Mouse (Mus musculus) forebrain, embryonic 15.5 days (tissue): Measurements from ENCODE around the gene Zfp335. TPM values are rescaled to one million over a fixed set of nuclear protein-coding genes. Genes with fewer than 3 reads are reported as not detected.
"Not testable (repeated sequence)": the region's sequence is repeated elsewhere in the genome, so short reads cannot be mapped to it uniquely, and the experiment has no call there.

Source experiments
- ATAC-seq: fragments of 200-750 bp; cut with Nextera tagmentation; replicated peaks from 2 replicates; pipeline ENCODE4 v1.8.0; 2017; ENCODE audit warnings: mild to moderate bottlenecking, moderate TSS enrichment, moderate library complexity
- H3K27ac ChIP-seq: fragments of 300-500 bp; sonication (generic); replicated peaks from 2 replicates; pipeline ENCODE4 v1.5.1; 2015; ENCODE audit warnings: mild to moderate bottlenecking, inconsistent platforms
- H3K27me3 ChIP-seq: fragments of 300-500 bp; sonication (generic); 2 replicates; pipeline ENCODE4 v1.6.1; 2015; ENCODE audit warnings: inconsistent platforms
- H3K36me3 ChIP-seq: fragments of 300-500 bp; sonication (generic); 2 replicates; pipeline ENCODE4 v1.6.1; 2015; ENCODE audit warnings: mild to moderate bottlenecking, inconsistent platforms
- H3K4me1 ChIP-seq: fragments of 300-500 bp; sonication (generic); 2 replicates; pipeline ENCODE4 v1.6.1; 2015; ENCODE audit warnings: inconsistent platforms
- H3K4me2 ChIP-seq: fragments of 300-500 bp; sonication (generic); replicated peaks from 2 replicates; pipeline ENCODE4 v1.6.1; 2015; ENCODE audit warnings: mild to moderate bottlenecking, inconsistent platforms
- H3K4me3 ChIP-seq: fragments of 300-500 bp; sonication (generic); 2 replicates; pipeline ENCODE4 v1.5.1; 2015; ENCODE audit warnings: mild to moderate bottlenecking, inconsistent platforms
- H3K9ac ChIP-seq: fragments of 300-500 bp; sonication (generic); replicated peaks from 2 replicates; pipeline ENCODE4 v1.6.1; 2015; ENCODE audit warnings: mild to moderate bottlenecking, inconsistent platforms
- H3K9me3 ChIP-seq: fragments of 300-500 bp; sonication (generic); 2 replicates; pipeline ENCODE4 v1.6.1; 2016; ENCODE audit warnings: inconsistent platforms
- WGBS: fragments of 180-500 bp; shearing (Covaris S2); methylation state at CpG from one replicate; pipeline ENCODE4 v1.1.7; 2015; ENCODE audit warnings: mixed read lengths; 5-methylcytosine and 5-hydroxymethylcytosine counted together
- polyA plus RNA-seq: library from polyadenylated mRNA; unstranded; fragments of >200 nt; fragmentation: Nextera tagmentation; extraction: Ambion mirVana; gene quantifications from 2 replicates; pipeline ENCODE4 v1.2.1, GENCODE M21; 2015

Gene Zfp335
- polyA plus RNA-seq, 1 experiment from 2014 or later: 15.7 TPM

DNA sequence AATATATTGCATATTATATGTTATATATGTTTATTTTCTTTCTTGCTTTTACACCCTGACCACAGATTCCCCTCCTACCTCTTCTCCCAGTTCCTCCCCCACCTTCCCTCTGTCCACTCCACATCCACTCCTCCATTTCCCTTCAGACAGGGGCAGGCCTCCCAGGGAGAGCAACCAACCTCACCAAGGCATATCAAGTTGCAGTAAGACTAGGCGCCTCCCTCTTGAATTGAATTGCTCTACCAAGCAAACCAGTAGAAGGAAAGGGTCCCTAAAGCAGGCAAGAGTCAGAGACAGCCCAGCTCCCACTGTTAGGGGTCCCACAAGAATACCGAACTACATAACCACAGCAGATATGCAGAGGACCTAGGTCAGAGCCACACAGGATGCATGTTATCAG is 52.4 kb downstream of the Zfp335 start:
- Histone ChIP-seq H3K36me3 (no peaks in the 10 kb centered on the region), H3K4me2 (no peak overlapping the region), H3K27me3 (peaks cover 37% of the 10 kb centered on the region), H3K9me3 (no peaks in the 10 kb centered on the region), H3K4me3 (no peak overlapping the region), H3K27ac (no peak overlapping the region), H3K9ac (no peak overlapping the region), H3K4me1 (peaks cover 31% of the 10 kb centered on the region)
- WGBS: 72% methylated on average over 2 of the region's 2 CpGs
- ATAC-seq: no peak

DNA sequence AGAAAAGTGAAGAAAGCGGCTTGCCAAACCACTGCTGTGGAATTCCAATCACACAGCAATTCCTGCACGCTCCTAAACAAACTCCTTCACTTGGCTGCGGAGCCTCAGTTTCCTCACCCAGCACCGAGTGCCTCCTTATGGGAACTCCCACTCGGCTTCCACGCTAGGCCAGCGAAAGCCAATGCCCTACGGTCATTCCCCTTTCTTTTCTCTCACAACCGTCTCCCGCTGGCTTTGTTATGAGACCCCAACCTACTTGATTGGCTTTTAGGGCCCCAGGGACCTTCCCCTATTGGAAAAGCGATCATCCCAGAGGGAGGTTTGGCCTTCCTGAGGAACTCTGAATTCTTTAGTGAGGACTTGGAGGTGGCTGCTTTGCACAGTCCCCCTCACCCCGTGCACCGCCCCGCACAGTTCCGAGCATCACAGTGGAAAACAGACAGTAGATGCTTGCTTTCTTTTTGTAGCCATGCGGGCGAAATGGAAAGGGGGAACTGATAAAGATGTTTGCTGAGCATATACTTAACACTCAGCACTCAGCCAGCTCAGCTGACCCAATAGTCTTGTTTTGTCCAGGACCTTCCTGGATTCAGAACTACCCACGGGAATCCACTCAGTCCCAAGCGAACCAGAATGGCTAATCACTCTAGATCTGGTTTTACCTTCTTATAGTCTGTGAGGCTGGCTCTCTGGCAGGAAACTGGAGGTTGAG is 53.6 kb downstream of the Zfp335 start:
- Histone ChIP-seq H3K4me3 (peak overlapping the region; percentile 44), H3K27me3 (peaks cover 37% of the 10 kb centered on the region), H3K4me2 (peak overlapping the region; percentile 90), H3K4me1 (peaks cover 31% of the 10 kb centered on the region), H3K36me3 (no peaks in the 10 kb centered on the region), H3K27ac (no peak overlapping the region), H3K9ac (no peak overlapping the region), H3K9me3 (no peaks in the 10 kb centered on the region)
- ATAC-seq: no peak
- 3% methylated on average over 19 of the region's 19 CpGs for WGBS

DNA sequence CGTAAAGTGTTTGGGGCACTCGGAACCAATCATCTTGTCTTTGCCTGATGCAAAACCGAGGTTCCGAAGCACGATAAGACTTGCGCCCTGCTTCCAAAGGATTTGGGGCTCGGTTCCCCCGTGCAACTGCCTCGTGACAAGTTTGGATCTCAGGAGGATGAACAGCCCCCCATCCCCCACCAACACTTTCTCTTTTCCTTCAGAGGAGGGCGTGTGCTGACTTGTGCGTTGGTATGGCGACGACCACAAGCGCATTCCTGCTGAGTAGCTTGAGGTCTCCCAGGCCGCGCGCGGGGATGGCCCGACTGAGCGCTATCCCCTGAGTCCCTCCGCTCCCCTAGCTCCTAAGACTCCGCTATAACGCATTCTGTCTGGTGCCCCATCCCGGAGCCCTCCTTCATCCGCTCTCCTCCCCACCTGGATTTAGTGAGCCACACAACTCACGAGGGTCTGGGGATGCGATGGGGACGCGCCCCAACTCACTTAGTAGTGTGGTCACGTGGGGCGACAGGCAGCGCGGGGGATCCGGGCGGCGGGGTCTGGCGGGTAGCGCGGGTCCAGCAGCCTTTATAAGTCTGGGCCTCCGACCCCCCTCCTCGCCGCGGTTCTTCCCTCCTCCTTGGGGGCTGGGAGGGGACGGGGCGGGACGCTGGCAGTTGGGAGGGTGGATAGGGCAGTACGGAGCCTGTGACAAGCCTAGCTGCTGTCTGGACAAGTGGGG is 54.3 kb downstream of the Zfp335 start, which contains the start of gene Pltp:
Gene Pltp, minus strand, starts transcription at position 611 of the 721 bp plus-strand sequence.
- ATAC-seq: peak; percentile 57
- under 1% methylated on average over 45 of the region's 47 CpGs for WGBS
- peak within 1 kb of the TSS; percentile 44 for H3K4me3 ChIP-seq
- no peaks in the 10 kb centered on the region for H3K9me3 ChIP-seq
- H3K36me3 ChIP-seq: no peaks in the 10 kb centered on the region
- H3K27me3 ChIP-seq: peaks cover 37% of the 10 kb centered on the region
- H3K9ac ChIP-seq: peak within 1 kb of the TSS; percentile 39
- H3K4me2 ChIP-seq: peak within 1 kb of the TSS; percentile 90
- peaks cover 26% of the 10 kb centered on the region for H3K4me1 ChIP-seq
- H3K27ac ChIP-seq: no peak within 1 kb of the TSS

DNA sequence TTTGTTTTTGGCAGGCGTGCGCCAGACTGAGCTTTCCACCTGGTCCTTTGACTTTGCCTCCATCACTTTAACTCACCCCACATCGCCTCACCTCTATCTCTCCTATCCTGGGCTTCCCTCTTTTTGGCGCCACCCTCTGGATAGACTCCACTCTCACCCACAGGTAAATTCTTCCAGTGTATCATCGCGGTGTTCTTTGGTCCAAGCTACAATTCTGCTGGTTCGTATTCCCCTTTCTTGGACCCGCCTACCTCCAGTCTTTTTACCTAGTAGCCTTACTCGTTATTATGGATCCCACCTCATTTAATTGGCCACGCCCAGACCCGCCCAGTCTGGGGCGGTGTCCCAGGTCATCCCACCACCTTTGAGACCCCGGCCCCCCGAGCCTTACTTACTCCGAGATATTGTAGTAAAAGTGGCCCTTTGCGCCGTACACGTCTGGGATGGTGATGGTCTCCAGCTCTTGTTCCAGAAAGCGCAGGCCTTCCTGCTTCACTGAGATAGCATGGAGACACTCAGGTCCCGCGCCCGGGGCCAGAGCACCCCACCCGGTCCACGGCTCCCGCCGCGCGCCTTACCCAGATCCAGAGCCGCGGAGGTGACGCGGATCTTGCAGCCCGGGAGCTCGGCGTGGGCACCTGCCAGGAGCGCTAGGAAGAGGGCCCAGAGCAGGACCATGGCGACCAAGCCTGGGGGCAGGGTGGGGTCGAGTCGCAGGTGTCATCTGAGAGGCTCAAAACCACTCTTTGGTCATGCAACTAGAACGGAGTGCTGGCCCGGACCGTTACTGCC is 55.1 kb downstream of the Zfp335 start:
- Histone ChIP-seq H3K9me3 (no peaks in the 10 kb centered on the region), H3K36me3 (no peaks in the 10 kb centered on the region), H3K4me2 (peak overlapping the region; percentile 90), H3K27ac (no peak overlapping the region), H3K4me3 (peak overlapping the region; percentile 44), H3K4me1 (peaks cover 21% of the 10 kb centered on the region), H3K9ac (peak overlapping the region; percentile 39), H3K27me3 (peaks cover 37% of the 10 kb centered on the region)
- ATAC-seq: peak; percentile 8; the same call in 1 of the 2 replicates
- 2% methylated on average over 42 of the region's 42 CpGs for WGBS

DNA sequence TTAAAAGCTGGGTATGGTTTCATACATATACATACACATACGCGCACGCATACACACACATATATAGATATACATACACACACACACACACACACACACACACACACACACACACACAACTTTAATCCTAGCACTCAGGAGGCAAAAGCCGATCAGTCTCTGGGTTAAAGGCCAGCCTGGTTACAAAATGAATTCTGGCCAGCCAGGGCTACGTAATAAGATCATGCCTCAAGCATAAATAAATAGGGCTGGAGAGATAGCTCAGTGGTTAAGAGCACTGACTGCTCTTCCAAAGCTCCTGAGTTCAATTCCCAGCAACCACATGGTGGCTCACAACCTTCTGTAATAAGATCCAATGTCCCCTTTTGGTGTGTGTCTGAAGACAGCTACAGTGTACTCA is 56.0 kb downstream of the Zfp335 start:
- not testable (repeated sequence) for ATAC-seq, H3K4me3 ChIP-seq, H3K27ac ChIP-seq, H3K36me3 ChIP-seq, H3K9ac ChIP-seq, H3K9me3 ChIP-seq, H3K4me2 ChIP-seq
- H3K27me3 ChIP-seq: peaks cover 37% of the 10 kb centered on the region
- peaks cover 21% of the 10 kb centered on the region for H3K4me1 ChIP-seq
- WGBS: 82% methylated on average over 5 of the region's 5 CpGs

DNA sequence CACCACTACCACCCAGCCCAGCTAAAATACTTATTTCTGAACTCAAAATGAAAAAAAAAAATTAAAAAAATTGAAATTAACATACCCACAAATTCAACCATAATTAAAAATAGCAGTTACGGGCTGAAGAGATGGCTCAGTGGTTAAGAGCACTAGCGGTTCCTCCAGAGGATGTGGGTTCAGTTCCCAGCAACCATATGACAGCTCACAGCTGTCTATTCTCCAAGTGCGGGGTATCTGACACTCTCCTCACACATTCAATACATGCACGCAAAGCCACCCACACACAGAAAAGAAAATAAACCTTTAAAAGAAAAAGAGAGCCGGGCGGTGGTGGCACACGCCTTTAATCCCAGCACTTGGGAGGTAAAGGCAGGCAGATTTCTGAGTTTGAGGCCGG is 61.5 kb downstream of the Zfp335 start:
- Histone ChIP-seq H3K4me2 (no peak overlapping the region), H3K9me3 (no peaks in the 10 kb centered on the region), H3K4me1 (no peaks in the 10 kb centered on the region), H3K27me3 (peaks cover 4% of the 10 kb centered on the region), H3K9ac (no peak overlapping the region), H3K36me3 (no peaks in the 10 kb centered on the region), H3K27ac (no peak overlapping the region), H3K4me3 (no peak overlapping the region)
- WGBS: 90% methylated on average over 8 of the region's 8 CpGs
- no peak for ATAC-seq

DNA sequence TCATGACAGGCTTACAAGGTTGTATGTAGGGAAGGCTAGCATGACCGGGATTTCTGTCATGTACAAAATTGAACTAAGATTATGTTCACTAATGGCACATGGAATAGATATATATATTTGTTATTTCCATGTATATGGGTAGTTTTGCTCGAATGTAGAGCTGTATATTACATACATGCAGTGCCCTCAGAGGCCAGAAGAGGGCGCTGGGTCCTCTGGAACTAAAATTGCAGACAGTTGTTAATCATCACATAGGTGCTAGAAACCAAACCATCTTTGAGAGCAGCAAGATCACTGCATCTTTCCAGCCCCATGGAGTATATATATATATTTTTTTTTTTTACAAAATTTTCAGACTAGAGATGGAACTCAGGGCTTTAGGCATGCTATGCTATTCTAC is 65.8 kb downstream of the Zfp335 start:
- Histone ChIP-seq H3K4me1 (no peaks in the 10 kb centered on the region), H3K4me2 (no peak overlapping the region), H3K27ac (no peak overlapping the region), H3K36me3 (no peaks in the 10 kb centered on the region), H3K4me3 (no peak overlapping the region), H3K9me3 (no peaks in the 10 kb centered on the region), H3K9ac (no peak overlapping the region), H3K27me3 (no peaks in the 10 kb centered on the region)
- 54% methylated on average over 3 of the region's 3 CpGs for WGBS
- ATAC-seq: no peak

Other genes starting within 250 kb of the Zfp335 start
- not detected in 2 replicates for gene Wfdc11, start 237.7 kb downstream of the Zfp335 start, polyA plus RNA-seq
- not detected in 2 replicates for gene Wfdc13, start 226.7 kb downstream of the Zfp335 start, polyA plus RNA-seq
- gene Spint4, start 213.3 kb downstream of the Zfp335 start, polyA plus RNA-seq: not detected in 2 replicates
- not detected in 2 replicates for gene Spint5, start 196.5 kb downstream of the Zfp335 start, polyA plus RNA-seq
- 1.1 and 1.7 TPM in 2 replicates for gene Wfdc3, start 165.8 kb downstream of the Zfp335 start, polyA plus RNA-seq
- 73.9 and 74.9 TPM in 2 replicates for gene Dnttip1, start 165.8 kb downstream of the Zfp335 start, polyA plus RNA-seq
- 199 and 232 TPM in 2 replicates for gene Ube2c, start 141.9 kb downstream of the Zfp335 start, polyA plus RNA-seq
- 0.45 and 0.60 TPM in 2 replicates for gene Tnnc2, start 131.8 kb downstream of the Zfp335 start, polyA plus RNA-seq
- 24.6 and 29.8 TPM in 2 replicates for gene Snx21, start 125.9 kb downstream of the Zfp335 start, polyA plus RNA-seq
- gene Acot8, start 106.9 kb downstream of the Zfp335 start, polyA plus RNA-seq: 17.1 and 17.2 TPM in 2 replicates
- gene Zswim3, start 106.7 kb downstream of the Zfp335 start, polyA plus RNA-seq: 13.9 and 14.5 TPM in 2 replicates
- gene Zswim1, start 89.1 kb downstream of the Zfp335 start, polyA plus RNA-seq: 22.8 TPM in 2 replicates
- not detected in 2 replicates for gene Spata25, start 83.2 kb downstream of the Zfp335 start, polyA plus RNA-seq
- 97.7 and 98.4 TPM in 2 replicates for gene Ctsa, start 78.9 kb downstream of the Zfp335 start, polyA plus RNA-seq
- 5.6 and 6.5 TPM in 2 replicates for gene Neurl2, start 78.3 kb downstream of the Zfp335 start, polyA plus RNA-seq
- 45.3 and 50.7 TPM in 2 replicates for gene Pltp, start 54.0 kb downstream of the Zfp335 start, polyA plus RNA-seq
- gene Pcif1, start 32.5 kb downstream of the Zfp335 start, polyA plus RNA-seq: 94.8 and 101 TPM in 2 replicates
- gene Mmp9, start 29.0 kb upstream of the Zfp335 start, polyA plus RNA-seq: 17.9 and 19.5 TPM in 2 replicates
- 16.2 and 17.2 TPM in 2 replicates for gene Slc12a5, start 49.0 kb upstream of the Zfp335 start, polyA plus RNA-seq
- gene Ncoa5, start 123.1 kb upstream of the Zfp335 start, polyA plus RNA-seq: 131 and 137 TPM in 2 replicates
- 4.8 and 5.8 TPM in 2 replicates for gene Cd40, start 143.9 kb upstream of the Zfp335 start, polyA plus RNA-seq
- gene 1700025C18Rik, start 179.0 kb upstream of the Zfp335 start, polyA plus RNA-seq: not detected in 2 replicates